14 mouse cellular contexts compared by ENCODE assay signal in genomic region chr15:96832389-96832788, GRCm38 (mm10).
"Had no signal": no experiment of that assay in that cellular context is flagged by ENCODE, and none has a peak within 500 bp of the region (broad histone marks: within the 10 kb centered on the region; RNA-seq: fewer than 3 reads in every experiment).

No protein-coding gene starts in this region.

- H3K4me3 ChIP-seq: kidney, embryonic 15.5 days; limb, embryonic 13.5 days; midbrain, embryonic 10.5 days; myocyte; neural tube, embryonic 15.5 days had no signal

- H3K27me3 ChIP-seq: kidney, embryonic 15.5 days; limb, embryonic 13.5 days; neural tube, embryonic 15.5 days had no signal

- H3K27ac ChIP-seq: kidney, embryonic 15.5 days; limb, embryonic 13.5 days; midbrain, embryonic 10.5 days; neural tube, embryonic 15.5 days had no signal

- H3K4me1 ChIP-seq: midbrain, embryonic 10.5 days; neural tube, embryonic 15.5 days had no signal

- H3K9me3 ChIP-seq: kidney, embryonic 15.5 days; limb, embryonic 13.5 days; midbrain, embryonic 10.5 days; neural tube, embryonic 15.5 days had no signal

- H3K4me2 ChIP-seq: kidney, embryonic 15.5 days; limb, embryonic 13.5 days; neural tube, embryonic 15.5 days had no signal

- H3K36me3 ChIP-seq: kidney, embryonic 15.5 days; limb, embryonic 13.5 days; midbrain, embryonic 10.5 days; neural tube, embryonic 15.5 days had no signal

- H3K9ac ChIP-seq: kidney, embryonic 15.5 days; limb, embryonic 13.5 days; neural tube, embryonic 15.5 days had no signal

- DNase-seq: kidney, adult 11 months; kidney, postnatal 14 days; lung, adult 2 months; lung, postnatal 10 days; lung, postnatal 4 days; midbrain, embryonic 14.5 days; right cerebral cortex, adult 18-20 months; right cerebral cortex, postnatal 25 days; thymus, postnatal 36 days had no signal
